Mouse (Mus musculus) embryonic facial prominence, embryonic 14.5 days (tissue): Measurements from ENCODE around the gene Arhgap28. TPM values are rescaled to one million over a fixed set of nuclear protein-coding genes. Genes with fewer than 3 reads are reported as not detected.

Experiments used
- ATAC-seq: fragments of 200-750 bp; cut with Nextera tagmentation; 2 replicates; pipeline ENCODE4 v1.8.0; 2017; ENCODE audit warnings: low read depth, moderate number of reproducible peaks, moderate TSS enrichment
- DNase-seq: peaks from one replicate; pipeline ENCODE4 v3.0.0-alpha.2; 2015; ENCODE audit warnings: low spot score
- H3K27ac ChIP-seq: fragments of 300-500 bp; sonication (generic); replicated peaks from 2 replicates; pipeline ENCODE4 v1.5.1; 2014; ENCODE audit warnings: low read depth, mild to moderate bottlenecking, low read length, moderate library complexity
- H3K27me3 ChIP-seq: fragments of 300-500 bp; sonication (generic); replicated peaks from 2 replicates; pipeline ENCODE4 v1.6.1; 2014; ENCODE audit warnings: low read length; ENCODE audit not compliant: control insufficient read depth, insufficient read depth
- H3K36me3 ChIP-seq: fragments of 300-500 bp; sonication (generic); 2 replicates; pipeline ENCODE4 v1.6.1; 2014; ENCODE audit warnings: low read length, mixed read lengths; ENCODE audit not compliant: control insufficient read depth, insufficient read depth
- H3K4me1 ChIP-seq: fragments of 300-500 bp; sonication (generic); 2 replicates; pipeline ENCODE4 v1.6.1; 2014; ENCODE audit warnings: antibody characterized with exemption, low read length; ENCODE audit not compliant: control insufficient read depth, insufficient read depth
- H3K4me2 ChIP-seq: fragments of 300-500 bp; sonication (generic); 2 replicates; pipeline ENCODE4 v1.6.1; 2014; ENCODE audit warnings: low read depth, mild to moderate bottlenecking, low read length, moderate library complexity, mixed read lengths
- H3K4me3 ChIP-seq: fragments of 300-500 bp; sonication (generic); 2 replicates; pipeline ENCODE4 v1.5.1; 2014; ENCODE audit warnings: low read depth, mild to moderate bottlenecking, low read length
- H3K9ac ChIP-seq: fragments of 300-500 bp; sonication (generic); 2 replicates; pipeline ENCODE4 v1.6.1; 2014; ENCODE audit warnings: low read depth, mild to moderate bottlenecking, low read length, moderate library complexity, mixed read lengths
- H3K9me3 ChIP-seq: fragments of 300-500 bp; sonication (generic); 2 replicates; pipeline ENCODE4 v1.6.1; 2016; ENCODE audit warnings: low read length; ENCODE audit not compliant: control insufficient read depth
- WGBS: fragments of 180-500 bp; shearing (Covaris S2); extraction: QIAGEN DNeasy Blood & Tissue Kit; methylation state at CpG from one replicate; pipeline ENCODE4 v1.1.7; 2014; 5-methylcytosine and 5-hydroxymethylcytosine counted together
- polyA plus RNA-seq: library from polyadenylated mRNA; unstranded; fragments of >200 nt; fragmentation: Nextera tagmentation; extraction: Ambion mirVana; gene quantifications from 2 replicates; pipeline ENCODE4 v1.2.1, GENCODE M21; 2014

Arhgap28 gene
- polyA plus RNA-seq, 1 experiment from 2014 or later = 49.2 TPM

- H3K4me2 ChIP-seq = no peak overlapping the region
- no peaks in the 10 kb centered on the region for H3K9me3 ChIP-seq
- no peak overlapping the region; the same call in 1 of the 2 replicates for H3K27ac ChIP-seq
- no peak overlapping the region for H3K9ac ChIP-seq
- 83% methylated on average over 5 of the region's 5 CpGs for WGBS
- no peaks in the 10 kb centered on the region for H3K36me3 ChIP-seq
- H3K27me3 ChIP-seq = no peaks in the 10 kb centered on the region
- no peak overlapping the region for H3K4me3 ChIP-seq
- H3K4me1 ChIP-seq = peaks cover 38% of the 10 kb centered on the region
- no peak for ATAC-seq
- DNase-seq = no peak
Observed at GRCm38 (mm10) chr17:67979248-67979647, 24.7 kb downstream of the Arhgap28 start.

- Histone ChIP-seq H3K4me3 (no peak overlapping the region), H3K9ac (no peak overlapping the region), H3K36me3 (no peaks in the 10 kb centered on the region), H3K4me1 (peaks cover 39% of the 10 kb centered on the region), H3K4me2 (no peak overlapping the region), H3K9me3 (no peaks in the 10 kb centered on the region), H3K27me3 (no peaks in the 10 kb centered on the region), H3K27ac (peak overlapping the region; percentile 5; the same call in 1 of the 2 replicates)
- ATAC-seq (peak; percentile 74), DNase-seq (peak; percentile 74)
- WGBS = 19% methylated on average over 3 of the region's 3 CpGs
Observed at GRCm38 (mm10) chr17:67978786-67979185, 25.1 kb downstream of the Arhgap28 start.

GRCm38 (mm10) chr17:67976465-67976864 lies 27.5 kb downstream of the Arhgap28 start:
- H3K9me3 ChIP-seq = no peaks in the 10 kb centered on the region
- H3K27me3 ChIP-seq = no peaks in the 10 kb centered on the region
- peaks cover 39% of the 10 kb centered on the region for H3K4me1 ChIP-seq
- H3K27ac ChIP-seq = 0 out of 2 replicates have a peak overlapping the region, but pooled peaks have one; percentile 28
- H3K4me2 ChIP-seq = no peak overlapping the region
- WGBS = 41% methylated on average over 2 of the region's 2 CpGs
- ATAC-seq = no peak
- no peak overlapping the region for H3K9ac ChIP-seq
- no peak for DNase-seq
- H3K4me3 ChIP-seq = no peak overlapping the region
- H3K36me3 ChIP-seq = no peaks in the 10 kb centered on the region

GRCm38 (mm10) chr17:67976027-67976426 lies 27.9 kb downstream of the Arhgap28 start:
- Histone ChIP-seq H3K9ac (no peak overlapping the region), H3K9me3 (no peaks in the 10 kb centered on the region), H3K4me3 (no peak overlapping the region), H3K27me3 (no peaks in the 10 kb centered on the region), H3K36me3 (no peaks in the 10 kb centered on the region), H3K27ac (no peak overlapping the region), H3K4me1 (peaks cover 39% of the 10 kb centered on the region), H3K4me2 (no peak overlapping the region)
- no peak for DNase-seq
- ATAC-seq = no peak

- Histone ChIP-seq H3K36me3 (no peaks in the 10 kb centered on the region), H3K4me3 (no peak overlapping the region), H3K9ac (no peak overlapping the region), H3K27ac (no peak overlapping the region), H3K9me3 (no peaks in the 10 kb centered on the region), H3K4me2 (no peak overlapping the region), H3K4me1 (peaks cover 35% of the 10 kb centered on the region), H3K27me3 (no peaks in the 10 kb centered on the region)
- WGBS = 25% methylated on average over 2 of the region's 2 CpGs
- no peak for DNase-seq
- ATAC-seq = peak; percentile 54; the same call in 1 of the 2 replicates
Observed at GRCm38 (mm10) chr17:67974679-67975078, 29.2 kb downstream of the Arhgap28 start.

GRCm38 (mm10) chr17:67966853-67967540 lies 36.9 kb downstream of the Arhgap28 start:
- H3K27me3 ChIP-seq = no peaks in the 10 kb centered on the region
- H3K27ac ChIP-seq = no peak overlapping the region
- H3K9ac ChIP-seq = no peak overlapping the region
- H3K9me3 ChIP-seq = no peaks in the 10 kb centered on the region
- WGBS = 67% methylated on average over 8 of the region's 8 CpGs
- no peak overlapping the region for H3K4me3 ChIP-seq
- H3K36me3 ChIP-seq = no peaks in the 10 kb centered on the region
- DNase-seq = no peak
- no peak for ATAC-seq
- H3K4me1 ChIP-seq = no peaks in the 10 kb centered on the region
- H3K4me2 ChIP-seq = no peak overlapping the region

- H3K27me3 ChIP-seq = no peaks in the 10 kb centered on the region
- no peak overlapping the region for H3K4me3 ChIP-seq
- H3K27ac ChIP-seq = no peak overlapping the region
- DNase-seq (no peak), ATAC-seq (no peak)
- no peaks in the 10 kb centered on the region for H3K36me3 ChIP-seq
- H3K9me3 ChIP-seq = no peaks in the 10 kb centered on the region
- WGBS = 90% methylated on average over 6 of the region's 6 CpGs
- H3K9ac ChIP-seq = no peak overlapping the region
- H3K4me1 ChIP-seq = no peaks in the 10 kb centered on the region; the same call in 1 of the 2 replicates
- no peak overlapping the region for H3K4me2 ChIP-seq
Observed at GRCm38 (mm10) chr17:67962858-67963257, 41.1 kb downstream of the Arhgap28 start.

GRCm38 (mm10) chr17:67962020-67962419 lies 41.9 kb downstream of the Arhgap28 start:
- Histone ChIP-seq H3K27me3 (no peaks in the 10 kb centered on the region), H3K4me3 (no peak overlapping the region), H3K4me2 (no peak overlapping the region), H3K9me3 (no peaks in the 10 kb centered on the region), H3K9ac (no peak overlapping the region), H3K27ac (no peak overlapping the region), H3K4me1 (peaks cover 3% of the 10 kb centered on the region; the same call in 1 of the 2 replicates), H3K36me3 (no peaks in the 10 kb centered on the region)
- DNase-seq (no peak), ATAC-seq (no peak)
- 86% methylated on average over 8 of the region's 8 CpGs for WGBS

GRCm38 (mm10) chr17:67958909-67959308 lies 45.0 kb downstream of the Arhgap28 start:
- Histone ChIP-seq H3K4me3 (no peak overlapping the region), H3K9ac (no peak overlapping the region), H3K36me3 (no peaks in the 10 kb centered on the region), H3K9me3 (no peaks in the 10 kb centered on the region), H3K4me1 (peaks cover 17% of the 10 kb centered on the region), H3K4me2 (no peak overlapping the region), H3K27ac (no peak overlapping the region), H3K27me3 (no peaks in the 10 kb centered on the region)
- ATAC-seq (no peak), DNase-seq (peak; percentile 60)
- 77% methylated on average over 7 of the region's 7 CpGs for WGBS
